Mouse (Mus musculus): Measurements from ENCODE around the gene Lingo1. TPM values are rescaled to one million over a fixed set of nuclear protein-coding genes. Genes with fewer than 3 reads are reported as not detected.

Gene Lingo1
- polyA plus RNA-seq, 1 experiment = 6.7 TPM

DNA sequence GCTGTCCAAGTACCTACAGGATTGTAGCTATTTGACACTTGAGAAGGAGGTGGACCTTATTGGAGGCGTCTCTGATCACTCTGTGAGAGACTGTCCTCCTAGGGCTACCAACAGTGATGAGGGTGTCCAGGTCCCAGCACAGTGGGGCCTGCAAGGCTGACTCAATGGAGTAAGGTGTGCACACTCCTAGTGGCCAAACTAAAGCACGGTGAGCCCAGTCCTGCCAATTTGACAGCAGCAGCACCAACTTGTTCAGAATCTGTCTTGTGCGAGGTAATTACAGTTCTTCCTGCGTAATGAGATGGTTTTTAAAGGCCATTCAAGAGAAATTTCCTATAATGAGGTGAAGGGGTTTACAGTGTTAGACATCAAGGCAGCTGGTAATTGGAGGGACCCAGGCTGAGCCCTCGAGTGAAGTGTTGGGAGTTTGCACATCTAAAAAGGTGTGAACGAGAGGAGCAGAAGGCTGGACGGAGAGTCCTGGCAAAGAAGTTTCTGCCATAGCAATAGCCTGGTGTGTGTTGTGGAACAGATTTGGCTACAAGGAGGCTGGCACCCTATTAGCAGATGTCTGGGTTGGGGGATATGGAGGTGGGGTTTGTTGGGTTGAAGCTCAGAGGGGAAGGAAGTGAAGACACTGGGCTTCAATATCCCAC is 97.4 kb downstream of the Lingo1 start:
- H3K4me3 ChIP-seq (ENCODE audit: extremely low read depth, insufficient read depth, insufficient read length) = no peak overlapping the region
- H3K27ac ChIP-seq (ENCODE audit: insufficient read depth, low read length) = no peak overlapping the region
- no peak for DNase-seq (ENCODE audit: low read depth in 1 of 2, low spot score in 2 of 2)
- TF ChIP-seq CTCF (IDR thresholded peaks at IDR 0.05; ENCODE audit: extremely low read depth, insufficient read depth, insufficient read length, insufficient replicate concordance) (no peak), POLR2A (IDR thresholded peaks at IDR 0.05; ENCODE audit: low read depth, low read length) (no peak)
- 76% methylated on average over 7 of the region's 7 CpGs for WGBS
- no peaks in the 10 kb centered on the region for H3K36me3 ChIP-seq (ENCODE audit: control insufficient read depth, insufficient read depth, low read length)
- H3K4me1 ChIP-seq (ENCODE audit: control insufficient read depth, insufficient read depth, insufficient read length) = no peaks in the 10 kb centered on the region
- no peaks in the 10 kb centered on the region for H3K27me3 ChIP-seq (ENCODE audit: control insufficient read depth, insufficient read depth, low read length)

DNA sequence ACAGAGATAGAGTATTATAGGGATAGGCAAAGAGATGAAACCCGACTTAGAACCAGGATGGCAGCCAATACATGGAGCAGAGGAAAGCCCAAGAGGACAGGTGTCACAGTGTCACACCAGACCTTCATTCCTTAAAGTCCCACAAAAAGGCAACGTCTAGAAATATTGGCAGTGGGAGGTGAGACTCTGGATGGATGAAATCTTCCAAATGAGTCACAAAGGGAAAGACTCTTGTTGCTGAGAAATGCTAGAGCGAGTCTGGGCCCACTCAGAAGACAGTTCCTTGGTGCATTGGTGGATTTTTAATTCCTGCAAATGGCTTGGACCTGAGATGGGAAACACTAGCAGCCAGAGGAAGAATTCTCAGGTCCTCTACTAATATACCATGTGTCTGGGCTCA is 102.2 kb downstream of the Lingo1 start:
- Histone ChIP-seq H3K4me1 (ENCODE audit: control insufficient read depth, insufficient read depth, insufficient read length) (no peaks in the 10 kb centered on the region), H3K27ac (ENCODE audit: insufficient read depth, low read length) (no peak overlapping the region), H3K4me3 (ENCODE audit: extremely low read depth, insufficient read depth, insufficient read length) (no peak overlapping the region), H3K27me3 (ENCODE audit: control insufficient read depth, insufficient read depth, low read length) (no peaks in the 10 kb centered on the region), H3K36me3 (ENCODE audit: control insufficient read depth, insufficient read depth, low read length) (no peaks in the 10 kb centered on the region)
- no peak for DNase-seq (ENCODE audit: low read depth in 1 of 2, low spot score in 2 of 2)
- 81% methylated on average over 3 of the region's 3 CpGs for WGBS
- TF ChIP-seq CTCF (IDR thresholded peaks at IDR 0.05; ENCODE audit: extremely low read depth, insufficient read depth, insufficient read length, insufficient replicate concordance) (no peak), POLR2A (IDR thresholded peaks at IDR 0.05; ENCODE audit: low read depth, low read length) (no peak)

DNA sequence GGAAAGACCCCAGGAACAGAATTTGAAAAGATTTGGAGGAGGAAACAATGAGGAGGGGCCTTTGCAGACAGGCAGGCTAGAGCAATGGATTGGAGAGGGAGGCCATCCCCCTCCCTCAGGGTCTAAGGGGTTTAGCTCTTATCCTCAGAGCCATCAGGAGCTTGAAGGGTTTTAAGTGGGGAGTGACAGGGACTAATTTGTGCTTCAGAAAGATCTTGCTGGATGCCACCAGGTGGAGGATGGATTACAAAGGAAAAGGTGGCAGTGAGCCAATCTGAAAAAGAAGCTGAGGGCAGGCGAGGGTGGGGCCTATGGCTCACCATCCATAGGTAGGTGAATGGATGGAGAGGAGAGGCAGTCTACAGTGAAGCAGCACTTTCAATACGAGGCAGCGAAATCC is 105.0 kb downstream of the Lingo1 start:
- no peak overlapping the region for H3K4me3 ChIP-seq (ENCODE audit: extremely low read depth, insufficient read depth, insufficient read length)
- TF ChIP-seq CTCF (IDR thresholded peaks at IDR 0.05; ENCODE audit: extremely low read depth, insufficient read depth, insufficient read length, insufficient replicate concordance) (no peak), POLR2A (IDR thresholded peaks at IDR 0.05; ENCODE audit: low read depth, low read length) (no peak)
- no peak overlapping the region for H3K27ac ChIP-seq (ENCODE audit: insufficient read depth, low read length)
- H3K4me1 ChIP-seq (ENCODE audit: control insufficient read depth, insufficient read depth, insufficient read length) = peaks cover 2% of the 10 kb centered on the region; the same call in 1 of the 2 replicates
- no peaks in the 10 kb centered on the region for H3K36me3 ChIP-seq (ENCODE audit: control insufficient read depth, insufficient read depth, low read length)
- 85% methylated on average over 3 of the region's 3 CpGs for WGBS
- no peaks in the 10 kb centered on the region for H3K27me3 ChIP-seq (ENCODE audit: control insufficient read depth, insufficient read depth, low read length)
- DNase-seq (ENCODE audit: low read depth in 1 of 2, low spot score in 2 of 2) = no peak

DNA sequence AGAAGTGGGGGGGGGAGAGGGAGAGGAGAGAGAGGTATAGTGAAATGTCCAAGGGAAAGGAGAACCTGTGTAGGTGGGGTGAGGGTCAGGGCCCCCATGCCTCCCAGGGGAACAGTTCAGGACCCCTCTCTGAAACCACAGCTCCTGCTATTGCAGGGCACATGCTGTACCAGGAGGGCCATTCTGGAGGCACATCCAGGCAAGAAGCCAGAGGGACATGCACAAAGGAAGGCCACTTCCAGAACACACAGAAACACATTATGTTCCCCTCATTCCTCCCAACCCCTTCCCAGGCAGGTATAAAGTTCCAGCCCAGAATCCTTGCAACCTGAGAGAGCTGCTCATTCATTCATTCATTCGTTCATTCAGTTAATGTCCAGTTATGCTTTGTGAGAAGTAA is 105.6 kb downstream of the Lingo1 start:
- H3K27me3 ChIP-seq (ENCODE audit: control insufficient read depth, insufficient read depth, low read length) = no peaks in the 10 kb centered on the region
- TF ChIP-seq CTCF (IDR thresholded peaks at IDR 0.05; ENCODE audit: extremely low read depth, insufficient read depth, insufficient read length, insufficient replicate concordance) (no peak), POLR2A (IDR thresholded peaks at IDR 0.05; ENCODE audit: low read depth, low read length) (no peak)
- WGBS = 68% methylated on average over 1 of the region's 1 CpGs
- H3K36me3 ChIP-seq (ENCODE audit: control insufficient read depth, insufficient read depth, low read length) = no peaks in the 10 kb centered on the region
- H3K27ac ChIP-seq (ENCODE audit: insufficient read depth, low read length) = no peak overlapping the region
- DNase-seq (ENCODE audit: low read depth in 1 of 2, low spot score in 2 of 2) = no peak
- H3K4me1 ChIP-seq (ENCODE audit: control insufficient read depth, insufficient read depth, insufficient read length) = peaks cover 3% of the 10 kb centered on the region; the same call in 1 of the 2 replicates
- no peak overlapping the region for H3K4me3 ChIP-seq (ENCODE audit: extremely low read depth, insufficient read depth, insufficient read length)

DNA sequence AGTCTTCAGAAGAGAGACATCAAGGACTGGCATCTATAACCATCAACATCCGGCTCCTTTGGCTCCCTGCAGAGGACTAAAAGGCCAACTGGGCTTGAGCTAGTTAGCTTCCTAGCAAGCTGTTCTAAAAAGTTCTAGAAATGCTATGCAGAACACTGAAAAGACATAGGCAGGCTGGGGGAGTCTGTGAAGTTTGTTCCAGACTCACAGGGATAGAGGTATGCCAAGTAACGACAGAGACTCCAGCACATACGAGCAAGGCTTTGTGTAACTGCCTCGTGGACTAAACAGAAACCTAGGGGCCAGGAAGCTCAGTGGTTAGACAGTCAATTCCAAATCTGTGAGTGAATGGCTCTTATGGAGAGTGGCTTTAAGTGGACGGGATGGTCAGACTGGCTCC is 108.8 kb downstream of the Lingo1 start:
- TF ChIP-seq CTCF (IDR thresholded peaks at IDR 0.05; ENCODE audit: extremely low read depth, insufficient read depth, insufficient read length, insufficient replicate concordance) (no peak), POLR2A (IDR thresholded peaks at IDR 0.05; ENCODE audit: low read depth, low read length) (no peak)
- Histone ChIP-seq H3K36me3 (ENCODE audit: control insufficient read depth, insufficient read depth, low read length) (no peaks in the 10 kb centered on the region), H3K4me3 (ENCODE audit: extremely low read depth, insufficient read depth, insufficient read length) (no peak overlapping the region), H3K27ac (ENCODE audit: insufficient read depth, low read length) (no peak overlapping the region), H3K4me1 (ENCODE audit: control insufficient read depth, insufficient read depth, insufficient read length) (peaks cover 3% of the 10 kb centered on the region; the same call in 1 of the 2 replicates), H3K27me3 (ENCODE audit: control insufficient read depth, insufficient read depth, low read length) (no peaks in the 10 kb centered on the region)
- WGBS = 80% methylated on average over 5 of the region's 5 CpGs
- no peak for DNase-seq (ENCODE audit: low read depth in 1 of 2, low spot score in 2 of 2)

DNA sequence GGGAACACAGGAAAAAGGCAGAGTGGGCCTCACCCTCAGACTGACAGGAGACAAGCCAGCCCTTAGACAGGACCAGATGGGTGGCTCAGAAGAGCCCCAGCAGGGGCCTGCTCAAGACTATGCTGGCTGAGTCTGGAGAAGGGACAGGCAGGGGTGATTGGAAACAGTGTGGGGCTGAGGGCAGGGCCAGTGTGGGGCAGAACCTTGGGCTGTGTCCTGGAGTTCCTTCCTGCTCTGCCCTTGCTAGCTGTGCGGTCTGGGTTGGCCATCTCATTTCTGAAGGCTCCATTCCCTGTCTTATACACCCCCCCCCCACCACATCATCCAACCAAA is 109.2 kb downstream of the Lingo1 start:
- H3K36me3 ChIP-seq (ENCODE audit: control insufficient read depth, insufficient read depth, low read length) = no peaks in the 10 kb centered on the region
- H3K27me3 ChIP-seq (ENCODE audit: control insufficient read depth, insufficient read depth, low read length) = no peaks in the 10 kb centered on the region
- peaks cover 3% of the 10 kb centered on the region; the same call in 1 of the 2 replicates for H3K4me1 ChIP-seq (ENCODE audit: control insufficient read depth, insufficient read depth, insufficient read length)
- no peak overlapping the region for H3K27ac ChIP-seq (ENCODE audit: insufficient read depth, low read length)
- no peak overlapping the region for H3K4me3 ChIP-seq (ENCODE audit: extremely low read depth, insufficient read depth, insufficient read length)
- DNase-seq (ENCODE audit: low read depth in 1 of 2, low spot score in 2 of 2) = no peak
- WGBS = 50% methylated on average over 1 of the region's 1 CpGs
- TF ChIP-seq POLR2A (IDR thresholded peaks at IDR 0.05; ENCODE audit: low read depth, low read length) = no peak
- TF ChIP-seq CTCF (IDR thresholded peaks at IDR 0.05; ENCODE audit: extremely low read depth, insufficient read depth, insufficient read length, insufficient replicate concordance) = no peak

DNA sequence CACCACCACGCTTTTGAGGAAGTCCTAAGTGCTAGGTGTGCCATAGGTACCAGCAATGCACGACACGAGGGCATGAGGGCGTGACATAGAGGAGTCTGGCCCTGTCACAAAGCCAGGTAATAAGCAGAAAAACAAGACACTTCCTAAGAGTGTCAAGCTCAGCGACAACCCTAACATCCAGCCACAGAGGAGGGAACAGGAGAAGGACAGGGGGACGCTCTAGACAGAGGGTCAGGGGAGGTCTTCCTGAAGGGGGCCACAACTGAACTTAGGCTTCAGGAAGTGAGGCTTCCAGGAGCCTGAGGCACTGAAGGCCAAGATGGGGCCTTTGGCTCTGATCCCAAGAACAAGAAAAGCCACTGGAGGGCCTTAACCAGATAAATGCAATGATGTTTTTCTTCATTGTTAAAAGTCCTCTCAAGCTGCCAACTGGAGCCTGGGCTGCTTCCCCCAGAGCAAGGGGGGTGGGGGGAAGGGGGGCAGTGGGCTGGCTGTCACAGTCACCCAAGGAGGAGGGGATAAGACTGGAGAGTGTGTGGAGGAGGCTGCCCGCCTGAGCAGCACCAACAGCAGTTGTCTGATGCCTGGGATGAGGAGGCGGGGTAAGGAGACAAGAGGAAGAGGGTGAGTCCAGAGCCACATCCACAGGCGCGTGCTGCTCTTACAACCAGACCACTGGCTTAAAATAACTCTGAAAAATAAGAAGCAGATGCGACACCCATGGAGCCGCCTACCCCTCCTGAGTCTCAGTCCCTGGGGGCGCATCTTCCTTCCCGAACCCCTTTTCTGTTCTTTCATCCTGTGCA is 109.7 kb downstream of the Lingo1 start:
- Histone ChIP-seq H3K36me3 (ENCODE audit: control insufficient read depth, insufficient read depth, low read length) (no peaks in the 10 kb centered on the region), H3K4me1 (ENCODE audit: control insufficient read depth, insufficient read depth, insufficient read length) (peaks cover 3% of the 10 kb centered on the region; the same call in 1 of the 2 replicates), H3K27me3 (ENCODE audit: control insufficient read depth, insufficient read depth, low read length) (no peaks in the 10 kb centered on the region), H3K4me3 (ENCODE audit: extremely low read depth, insufficient read depth, insufficient read length) (no peak overlapping the region), H3K27ac (ENCODE audit: insufficient read depth, low read length) (no peak overlapping the region)
- WGBS = 22% methylated on average over 14 of the region's 14 CpGs
- no peak for DNase-seq (ENCODE audit: low read depth in 1 of 2, low spot score in 2 of 2)
- TF ChIP-seq POLR2A (IDR thresholded peaks at IDR 0.05; ENCODE audit: low read depth, low read length) = no peak
- no peak for TF ChIP-seq CTCF (IDR thresholded peaks at IDR 0.05; ENCODE audit: extremely low read depth, insufficient read depth, insufficient read length, insufficient replicate concordance)

All from spleen, adult 2 months (tissue).